Mouse (Mus musculus) left cerebral cortex, adult 2 months (tissue): ENCODE data around the gene Krt72. TPM values are rescaled to one million over a fixed set of nuclear protein-coding genes. Genes with fewer than 3 reads are reported as not detected.

Source experiments
- DNase-seq, 2 experiments: peaks; one replicate each; pipeline ENCODE4 v3.0.0; 2021 to 2022; ENCODE audit warnings: low spot score in 2 of 2, mixed read lengths in 1 of 2; ENCODE audit errors: extremely low spot score in 1 of 2
- H3K27ac ChIP-seq: fragments of 200-600 bp; 2 replicates; pipeline ENCODE4 v1.8.1; 2022
- H3K4me3 ChIP-seq: fragments of 200-600 bp; 2 replicates; pipeline ENCODE4 v1.8.1; 2022
- CTCF ChIP-seq: fragments of 200-600 bp; IDR thresholded peaks from 2 replicates; pipeline ENCODE4 v1.8.1; 2022; ENCODE audit warnings: antibody characterized with exemption, mild to moderate bottlenecking, moderate library complexity
- intact Hi-C: fragments of 180-260 bp; cut with DNase I; formaldehyde crosslinking; loops from one replicate; pipeline ENCODE4 v1.15.1; 2025
- total RNA-seq, 2 experiments: library from RNA; stranded (reverse); gene quantifications; 2 replicates each; pipeline ENCODE4 v1.2.3; 2021

The Krt72 gene
- total RNA-seq, 2 experiments from 2014 or later = not detected

DNA sequence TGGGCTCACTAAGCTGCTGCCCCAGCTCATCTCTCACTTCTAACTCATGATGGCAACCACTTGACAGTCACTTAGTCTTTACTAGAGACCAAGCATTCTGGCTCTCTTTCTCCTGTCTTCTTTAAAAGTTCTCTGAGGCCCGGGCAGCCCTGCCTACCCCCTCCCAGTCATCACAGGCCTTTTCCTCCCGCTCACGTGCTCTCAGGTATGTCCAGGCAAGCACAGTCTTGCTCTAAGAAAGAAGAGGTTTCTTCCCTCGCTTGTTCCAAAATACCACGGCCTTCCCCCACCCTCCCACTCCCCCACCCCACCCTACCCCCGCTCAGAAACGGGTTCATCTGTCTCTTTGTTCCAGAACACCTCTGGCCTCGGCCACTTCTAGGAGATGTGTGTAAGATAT is 16.0 kb downstream of the Krt72 start:
- no peak overlapping the region for H3K27ac ChIP-seq
- DNase-seq = no peak
- no peak overlapping the region for H3K4me3 ChIP-seq
- intact Hi-C loops = loop anchor here (5.0 kb wide), 1 partner anchor 297 kb away; no protein-coding TSS in a partner anchor
- no peak for TF ChIP-seq CTCF

DNA sequence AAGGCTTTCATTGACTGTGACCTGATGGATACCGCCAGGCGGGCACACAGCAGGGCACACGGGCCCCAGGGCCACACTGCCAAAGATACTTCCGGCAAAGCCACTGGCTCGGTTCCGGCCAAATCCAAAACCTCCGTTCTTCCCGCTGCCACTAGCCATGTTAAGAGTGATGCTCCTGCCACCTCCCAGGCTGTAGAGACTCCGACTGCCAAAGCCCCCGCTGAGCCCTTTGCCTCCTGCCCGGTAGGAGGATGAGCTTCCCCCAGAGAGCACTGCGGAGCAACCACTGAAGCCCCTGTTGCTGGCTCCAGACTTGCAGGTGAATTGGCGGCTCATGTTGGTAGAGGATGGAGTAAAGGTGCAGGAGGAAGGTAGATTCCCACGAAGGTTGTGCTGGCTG is 43.5 kb downstream of the Krt72 start, which contains the start of gene Krt71:
Krt71 (minus strand) TSS at position 399 of the 400 bp plus-strand sequence.
- DNase-seq = no peak
- no peak within 1 kb of the TSS for H3K27ac ChIP-seq
- intact Hi-C loops = no loop called here
- TF ChIP-seq CTCF = no peak
- H3K4me3 ChIP-seq = no peak within 1 kb of the TSS

DNA sequence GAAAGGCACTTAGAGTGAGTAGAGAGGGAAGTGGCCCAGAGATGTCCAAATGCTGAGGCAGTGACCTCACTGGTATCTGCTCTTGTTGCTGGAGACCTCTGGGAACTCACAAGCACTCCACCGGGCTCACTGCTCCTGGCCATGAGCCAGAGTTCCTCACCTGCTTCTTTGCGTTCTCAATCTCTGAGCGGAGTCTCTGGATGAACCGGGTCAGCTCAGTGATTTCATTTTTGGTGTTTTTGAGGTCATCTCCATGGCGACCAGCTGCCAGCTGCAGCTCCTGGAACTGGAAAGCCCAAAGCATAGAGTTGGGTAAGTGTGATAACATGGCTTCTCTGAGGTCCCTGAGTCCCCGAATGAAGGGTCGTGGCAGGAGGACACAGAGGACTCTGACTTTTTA is 48.5 kb downstream of the Krt72 start:
- intact Hi-C loops = no loop called here
- DNase-seq = no peak

GRCm38 (mm10) chr15:101730653-101731052 is 55.6 kb downstream of the Krt72 start:
- Histone ChIP-seq H3K27ac (no peak overlapping the region), H3K4me3 (no peak overlapping the region)
- intact Hi-C loops = no loop called here
- TF ChIP-seq CTCF = no peak
- DNase-seq = no peak

More for the DNA sequence above, 48.5 kb downstream of the Krt72 start:
- Histone ChIP-seq H3K4me3 (no peak overlapping the region), H3K27ac (no peak overlapping the region)
- no peak for TF ChIP-seq CTCF

Other genes with a start within 250 kb of the Krt72 start
- not detected for gene Krt82, start 235.8 kb downstream of the Krt72 start, total RNA-seq
- gene Krt90, start 223.5 kb downstream of the Krt72 start, total RNA-seq = not detected
- gene Krt75, start 212.6 kb downstream of the Krt72 start, total RNA-seq = not detected
- not detected for gene Gm5414, start 158.3 kb downstream of the Krt72 start, total RNA-seq
- not detected for gene Gm5478, start 139.1 kb downstream of the Krt72 start, total RNA-seq
- not detected for gene Krt6b, start 106.2 kb downstream of the Krt72 start, total RNA-seq
- not detected for gene Krt6a, start 92.2 kb downstream of the Krt72 start, total RNA-seq
- not detected for gene Krt5, start 73.6 kb downstream of the Krt72 start, total RNA-seq
- not detected for gene Krt71, start 43.4 kb downstream of the Krt72 start, total RNA-seq
- gene Krt73, start 15.9 kb upstream of the Krt72 start, total RNA-seq = 1 to 10 TPM; 1.0 to 1.2 TPM
- 1 to 10 TPM in 1 of 2 experiments, under 1 TPM in 1; 0.20 to 1.1 TPM for gene Krt2, start 31.7 kb upstream of the Krt72 start, total RNA-seq
- gene Krt1, start 64.3 kb upstream of the Krt72 start, total RNA-seq = 1 to 10 TPM; 1.8 to 2.3 TPM
- gene Krt77, start 83.2 kb upstream of the Krt72 start, total RNA-seq = 10 to 100 TPM; 11.4 to 13.8 TPM
- gene Krt76, start 106.5 kb upstream of the Krt72 start, total RNA-seq = not detected
- gene Krt4, start 138.3 kb upstream of the Krt72 start, total RNA-seq = not detected
- gene Krt79, start 153.9 kb upstream of the Krt72 start, total RNA-seq = not detected
- gene Krt78, start 167.8 kb upstream of the Krt72 start, total RNA-seq = not detected
- under 1 TPM in 1 of 2 experiments, not detected in 1; 0.29 TPM for gene Krt8, start 218.0 kb upstream of the Krt72 start, total RNA-seq
- gene Krt18, start 241.7 kb upstream of the Krt72 start, total RNA-seq = under 1 TPM; 0.33 to 0.38 TPM